Mouse (Mus musculus) CH12.LX (cell line): ENCODE measurements around the gene Fam89a.
A peak's percentile ranks its signal among the peaks of the same experiment; 100 is the strongest.

Experiments used
- CHD2 ChIP-seq: IDR thresholded peaks from 2 replicates; pipeline ENCODE4 v1.6.1; 2011; ENCODE audit warnings: low read length, improper control_type of control experiment
- CTCF ChIP-seq, 2 experiments: IDR thresholded peaks in 1 of 2; conservative IDR thresholded peaks in 1 of 2; 2 replicates each; pipeline ENCODE4 v1.5.1; 2011 to 2012; ENCODE audit warnings: low read depth in 2 of 2, low read length in 2 of 2, improper control_type of control experiment in 1 of 2, inconsistent platforms in 1 of 2, mild to moderate bottlenecking in 1 of 2, moderate library complexity in 1 of 2
- ELF1 ChIP-seq: IDR thresholded peaks from 2 replicates; pipeline ENCODE4 v1.6.1; 2014; ENCODE audit warnings: low read depth, mild to moderate bottlenecking, inconsistent platforms, low read length, improper control_type of control experiment
- EP300 ChIP-seq: IDR thresholded peaks from 2 replicates; pipeline ENCODE4 v1.6.1; 2011; ENCODE audit warnings: low read length, improper control_type of control experiment
- IRF4 ChIP-seq: IDR thresholded peaks from 2 replicates; pipeline ENCODE4 v1.6.1; 2014; ENCODE audit warnings: low read depth, mild to moderate bottlenecking, inconsistent platforms, low read length, improper control_type of control experiment
- MXI1 ChIP-seq: IDR thresholded peaks from 2 replicates; pipeline ENCODE4 v1.6.1; 2011; ENCODE audit warnings: mild to moderate bottlenecking, low read depth, low read length, improper control_type of control experiment
- NELFE ChIP-seq: IDR thresholded peaks from 2 replicates; pipeline ENCODE4 v1.6.1; 2011; ENCODE audit warnings: low read depth, low read length, improper control_type of control experiment
- POLR2A ChIP-seq: IDR thresholded peaks from 2 replicates; pipeline ENCODE4 v1.6.1; 2011; ENCODE audit warnings: low read depth, mild to moderate bottlenecking, improper control_type of control experiment, low read length
- SIN3A ChIP-seq: IDR thresholded peaks from 2 replicates; pipeline ENCODE4 v1.6.1; 2012; ENCODE audit warnings: low read length, improper control_type of control experiment, inconsistent platforms
- USF2 ChIP-seq: conservative IDR thresholded peaks from 2 replicates; pipeline ENCODE4 v1.6.1; 2011; ENCODE audit warnings: low read depth, low read length, improper control_type of control experiment
- ZMIZ1 ChIP-seq: IDR thresholded peaks from 2 replicates; pipeline ENCODE4 v1.6.1; 2012; ENCODE audit warnings: low read depth, mild to moderate bottlenecking, inconsistent platforms, low read length, improper control_type of control experiment

- TF ChIP-seq CHD2 (no peak), POLR2A (no peak), USF2 (no peak), SIN3A (no peak), CTCF (conservative IDR thresholded peaks at IDR 0.05 in 1 of 2, IDR thresholded peaks at IDR 0.05 in 1 of 2; ENCODE audit: low read depth in 2 of 2, low read length in 2 of 2) (peak in 1 of 2 experiments; percentile 40; a peak in 2 of 4 replicates), MXI1 (no peak), EP300 (no peak), NELFE (no peak), ZMIZ1 (no peak), ELF1 (no peak), IRF4 (no peak)
Measured at GRCm38 (mm10) chr8:124720133-124720532, 31.5 kb downstream of the Fam89a start.
